Mouse (Mus musculus) liver, embryonic 14.5 days (tissue): ENCODE results near the gene Xkr7. TPM values are rescaled to one million over a fixed set of nuclear protein-coding genes. Genes with fewer than 3 reads are reported as not detected.
A peak's percentile ranks its signal among the peaks of the same experiment; 100 is the strongest.

Experiments used
- ATAC-seq: fragments of 200-750 bp; cut with Nextera tagmentation; 2 replicates; pipeline ENCODE4 v1.8.0; 2017; ENCODE audit warnings: moderate number of reproducible peaks, mild to moderate bottlenecking, moderate library complexity; ENCODE audit not compliant: insufficient read depth
- DNase-seq, 3 experiments: peaks; one replicate each; pipeline ENCODE4 v3.0.0-alpha.2; 2012 to 2013; ENCODE audit warnings: low read depth in 3 of 3, low spot score in 3 of 3
- H3K27ac ChIP-seq: fragments of 300-500 bp; sonication (generic); 2 replicates; pipeline ENCODE4 v1.5.1; 2014; ENCODE audit warnings: moderate library complexity, mild to moderate bottlenecking, control low read depth, inconsistent platforms
- H3K27me3 ChIP-seq: fragments of 300-500 bp; sonication (generic); 2 replicates; pipeline ENCODE4 v1.6.1; 2014; ENCODE audit warnings: mild to moderate bottlenecking, low read length, moderate library complexity; ENCODE audit not compliant: control insufficient read depth, insufficient read depth
- H3K36me3 ChIP-seq: fragments of 300-500 bp; sonication (generic); replicated peaks from 2 replicates; pipeline ENCODE4 v1.6.1; 2014; ENCODE audit warnings: low read depth; ENCODE audit not compliant: control insufficient read depth, insufficient read depth
- H3K4me1 ChIP-seq, 2 experiments: fragments of 200-500 bp in 1 of 2; fragments of 300-500 bp in 1 of 2; sonication (generic) in 1 of 2; replicated peaks; 2 replicates each; pipeline ENCODE4 v1.6.1; 2012 to 2014; ENCODE audit warnings: antibody characterized with exemption in 1 of 2, inconsistent platforms in 1 of 2, low read length in 1 of 2; ENCODE audit not compliant: control insufficient read depth in 2 of 2, insufficient read depth in 2 of 2
- H3K4me2 ChIP-seq: fragments of 300-500 bp; sonication (generic); 2 replicates; pipeline ENCODE4 v1.6.1; 2014; ENCODE audit warnings: low read depth, mild to moderate bottlenecking, control low read depth, moderate library complexity
- H3K4me3 ChIP-seq, 2 experiments: fragments of 200-500 bp in 1 of 2; fragments of 300-500 bp in 1 of 2; sonication (generic) in 1 of 2; 2 replicates each; pipeline ENCODE4 v1.5.1; 2012 to 2014; ENCODE audit warnings: low read depth in 2 of 2, low read length in 2 of 2, mild to moderate bottlenecking in 2 of 2, control low read depth in 1 of 2, inconsistent platforms in 1 of 2, moderate library complexity in 1 of 2; ENCODE audit not compliant: insufficient read depth in 1 of 2
- H3K9ac ChIP-seq: fragments of 300-500 bp; sonication (generic); replicated peaks from 2 replicates; pipeline ENCODE4 v1.6.1; 2014; ENCODE audit warnings: mild to moderate bottlenecking, control low read depth, moderate library complexity
- H3K9me3 ChIP-seq: fragments of 300-500 bp; sonication (generic); 2 replicates; pipeline ENCODE4 v1.6.1; 2016; ENCODE audit warnings: low read length, mixed read lengths; ENCODE audit not compliant: control insufficient read depth
- CTCF ChIP-seq: IDR thresholded peaks from 2 replicates; pipeline ENCODE4 v1.5.1; 2016; ENCODE audit warnings: antibody characterized with exemption, low read depth, control low read depth
- EP300 ChIP-seq: IDR thresholded peaks from 2 replicates; pipeline ENCODE4 v1.6.1; 2016; ENCODE audit warnings: antibody characterized with exemption, low read depth
- WGBS: fragments of 180-500 bp; shearing (Covaris S2); extraction: QIAGEN DNeasy Blood & Tissue Kit; methylation state at CpG from one replicate; pipeline ENCODE4 v1.1.7; 2014; ENCODE audit not compliant: insufficient replicate concordance; 5-methylcytosine and 5-hydroxymethylcytosine counted together
- polyA plus RNA-seq, 2 experiments: library from polyadenylated mRNA; depleted of rRNA in 1 of 2; stranded (reverse) in 1 of 2; unstranded in 1 of 2; fragments of >200 nt; fragmentation: Nextera tagmentation in 1 of 2; extraction: Ambion mirVana in 1 of 2; gene quantifications; 2 replicates each; pipeline versions ENCODE4 v1.2.1 to v1.2.3; 2012 to 2014

The Xkr7 gene
- polyA plus RNA-seq, 2 experiments: not detected

DNA sequence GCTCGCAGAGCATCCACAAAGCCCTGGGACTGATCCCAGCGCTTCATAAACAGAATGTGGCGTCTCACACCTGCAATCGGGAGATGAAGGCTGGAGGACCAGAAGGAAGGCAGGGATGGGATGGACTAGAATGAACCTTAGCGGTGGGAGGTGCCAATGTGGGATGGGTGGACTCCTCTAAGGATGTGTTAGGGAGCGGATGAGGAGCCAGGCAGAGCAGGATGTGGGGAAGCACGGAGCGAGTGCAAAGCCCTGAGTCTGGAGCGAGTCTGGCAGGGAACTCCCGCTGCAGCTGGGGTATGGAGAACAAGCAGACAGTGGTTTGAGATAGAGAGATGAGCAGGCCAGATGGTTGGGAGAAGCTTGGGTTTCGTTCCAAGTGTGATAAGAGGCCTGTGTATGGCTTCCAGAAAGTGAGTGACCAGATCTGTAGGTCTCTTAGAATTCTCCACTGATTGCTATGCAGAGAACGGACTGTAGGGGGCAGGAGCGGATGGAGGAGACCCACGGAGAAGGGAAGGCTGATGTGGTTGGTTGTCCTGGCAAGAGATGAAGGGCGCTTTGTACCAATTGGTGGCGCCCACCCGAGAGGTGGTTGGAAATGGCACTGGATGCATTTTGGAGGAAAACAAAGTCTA, 16.3 kb downstream of the Xkr7 start:
- no peak overlapping the region for H3K27ac ChIP-seq
- 36% methylated on average over 17 of the region's 17 CpGs for WGBS
- no peaks in the 10 kb centered on the region for H3K9me3 ChIP-seq
- no peak overlapping the region for H3K4me3 ChIP-seq
- no peak overlapping the region for H3K9ac ChIP-seq
- H3K4me2 ChIP-seq: no peak overlapping the region
- H3K4me1 ChIP-seq: no peaks in the 10 kb centered on the region
- peak in 2 of 3 experiments; percentile 10 to 11 for DNase-seq
- no peak for ATAC-seq
- peak; percentile 77 for TF ChIP-seq CTCF
- no peak for TF ChIP-seq EP300
- H3K27me3 ChIP-seq: no peaks in the 10 kb centered on the region; the same call in 1 of the 2 replicates
- no peaks in the 10 kb centered on the region for H3K36me3 ChIP-seq

DNA sequence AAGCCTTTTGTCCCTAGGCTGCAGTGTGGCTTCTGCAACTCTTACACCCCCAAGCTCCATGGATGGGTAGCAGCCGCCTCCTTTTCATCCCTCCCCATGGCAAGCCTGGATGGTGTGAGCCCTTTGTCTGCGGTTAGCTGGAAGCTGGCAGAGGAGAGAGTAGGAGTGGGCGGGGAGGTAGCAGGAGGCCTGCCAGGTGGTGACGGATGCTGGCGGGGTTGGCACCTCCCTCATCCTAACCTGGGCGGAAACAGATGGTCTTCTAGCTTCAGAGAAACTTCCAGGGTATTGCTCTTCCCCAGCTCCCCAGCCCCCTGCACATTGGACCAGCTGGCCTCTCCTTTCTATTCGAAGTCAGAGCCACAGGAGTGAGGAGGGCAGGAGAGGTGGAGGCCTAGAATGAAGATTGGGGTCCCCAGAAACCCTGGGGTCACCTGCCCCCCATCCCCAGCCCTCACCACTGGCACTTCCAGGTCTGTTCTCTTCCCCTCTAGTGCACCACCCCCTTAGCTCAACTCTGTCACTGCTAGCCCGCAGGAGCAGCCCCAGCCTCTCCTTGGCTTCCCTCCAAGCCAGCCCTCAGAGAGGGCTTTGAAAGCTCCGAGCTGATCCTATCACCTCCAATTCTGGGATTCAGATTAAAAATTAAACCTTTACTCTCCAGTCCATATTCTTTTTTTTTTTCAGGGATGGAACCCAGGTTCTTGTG, 17.8 kb downstream of the Xkr7 start:
- TF ChIP-seq EP300: no peak
- no peak for TF ChIP-seq CTCF
- ATAC-seq (no peak), DNase-seq (no peak)
- Histone ChIP-seq H3K4me3 (no peak overlapping the region), H3K4me2 (no peak overlapping the region), H3K4me1 (no peaks in the 10 kb centered on the region), H3K36me3 (no peaks in the 10 kb centered on the region), H3K27ac (no peak overlapping the region), H3K27me3 (no peaks in the 10 kb centered on the region; the same call in none of the 2 replicates), H3K9me3 (no peaks in the 10 kb centered on the region), H3K9ac (no peak overlapping the region)
- WGBS: 49% methylated on average over 9 of the region's 9 CpGs

- Histone ChIP-seq H3K4me3 (no peak overlapping the region), H3K27ac (no peak overlapping the region), H3K9me3 (no peaks in the 10 kb centered on the region), H3K4me1 (no peaks in the 10 kb centered on the region), H3K27me3 (no peaks in the 10 kb centered on the region; the same call in none of the 2 replicates), H3K9ac (no peak overlapping the region), H3K36me3 (no peaks in the 10 kb centered on the region), H3K4me2 (no peak overlapping the region)
- no peak for DNase-seq
- WGBS: 71% methylated on average over 4 of the region's 4 CpGs
- TF ChIP-seq CTCF: no peak
- TF ChIP-seq EP300: no peak
- ATAC-seq: no peak
These were observed 18.3 kb downstream of the Xkr7 start for GRCm38 (mm10) chr2:153049997-153050358.

- H3K9ac ChIP-seq: no peak overlapping the region
- TF ChIP-seq EP300 (no peak), CTCF (no peak)
- H3K4me2 ChIP-seq: no peak overlapping the region
- no peaks in the 10 kb centered on the region; the same call in none of the 2 replicates for H3K27me3 ChIP-seq
- H3K4me1 ChIP-seq: no peaks in the 10 kb centered on the region
- WGBS: 63% methylated on average over 6 of the region's 6 CpGs
- no peak for DNase-seq
- H3K4me3 ChIP-seq: no peak overlapping the region
- H3K9me3 ChIP-seq: no peaks in the 10 kb centered on the region
- no peaks in the 10 kb centered on the region for H3K36me3 ChIP-seq
- no peak overlapping the region for H3K27ac ChIP-seq
- ATAC-seq: no peak
These were observed 19.4 kb downstream of the Xkr7 start for GRCm38 (mm10) chr2:153051095-153051494.

DNA sequence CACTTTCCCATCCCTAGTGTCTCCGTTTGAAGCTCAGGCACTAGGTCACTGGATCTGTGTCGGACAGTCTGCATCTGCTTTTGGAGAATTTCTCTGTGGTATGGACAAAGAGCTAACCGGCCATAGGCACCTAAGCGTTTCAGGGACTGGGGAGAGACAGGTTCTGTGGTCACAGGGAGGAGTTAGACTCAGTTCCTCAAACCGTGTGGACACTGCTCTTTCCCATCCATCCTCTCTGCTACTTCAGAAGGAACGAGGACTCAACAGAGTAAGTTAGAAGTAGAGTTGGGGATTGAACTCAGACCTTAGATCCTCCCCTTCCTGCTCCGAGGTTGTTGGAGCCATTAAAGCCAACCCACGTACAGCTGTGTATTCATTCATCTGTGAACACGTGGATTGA, 19.9 kb downstream of the Xkr7 start:
- no peak for ATAC-seq
- Histone ChIP-seq H3K4me2 (no peak overlapping the region), H3K4me1 (no peaks in the 10 kb centered on the region), H3K27ac (no peak overlapping the region), H3K9me3 (no peaks in the 10 kb centered on the region), H3K4me3 (no peak overlapping the region), H3K36me3 (no peaks in the 10 kb centered on the region), H3K27me3 (no peaks in the 10 kb centered on the region; the same call in none of the 2 replicates), H3K9ac (no peak overlapping the region)
- DNase-seq: no peak
- 29% methylated on average over 9 of the region's 9 CpGs for WGBS
- TF ChIP-seq CTCF (no peak), EP300 (no peak)
